Mouse (Mus musculus) cerebellum, adult 2 months (tissue): ENCODE measurements at regions not wholly inside any gene's neighbourhood (a gene's known extent, or its start where the extent isn't known, plus 50 kb on each side); places are given as distances from the start of the nearest gene placed in this dataset.

ENCODE experiments used
- DNase-seq, 2 experiments: peaks; one replicate each; pipeline ENCODE4 v3.0.0; 2021
- H3K27ac ChIP-seq: fragments of 200-500 bp; 2 replicates; pipeline ENCODE4 v1.5.1; 2012; ENCODE audit warnings: low read length, control low read depth, inconsistent platforms; ENCODE audit not compliant: insufficient read depth
- H3K27me3 ChIP-seq: fragments of 200-500 bp; 2 replicates; pipeline ENCODE4 v1.6.1; 2012; ENCODE audit warnings: inconsistent platforms, mild to moderate bottlenecking, low read length, moderate library complexity; ENCODE audit not compliant: control insufficient read depth, insufficient read depth
- H3K4me1 ChIP-seq: fragments of 200-500 bp; 2 replicates; pipeline ENCODE4 v1.6.1; 2011; ENCODE audit warnings: low read length; ENCODE audit not compliant: control insufficient read depth, insufficient read depth
- H3K4me3 ChIP-seq: fragments of 200-500 bp; replicated peaks from 2 replicates; pipeline ENCODE3; 2011; ENCODE audit warnings: mild to moderate bottlenecking, low read depth, low read length, control low read depth; ENCODE audit not compliant: insufficient read depth
- CTCF ChIP-seq: fragments of 200-500 bp; IDR thresholded peaks from 2 replicates; pipeline ENCODE4 v1.5.1; 2011; ENCODE audit warnings: low read depth, mild to moderate bottlenecking, control low read depth, low read length, moderate library complexity, borderline replicate concordance; ENCODE audit not compliant: insufficient read depth
- POLR2A ChIP-seq: fragments of 200-500 bp; IDR thresholded peaks from 2 replicates; pipeline ENCODE4 v1.6.1; 2011; ENCODE audit warnings: low read length, control low read depth, borderline replicate concordance; ENCODE audit not compliant: insufficient read depth
- WGBS: fragments of 180-500 bp; shearing (Covaris S2); methylation state at CpG from one replicate; pipeline ENCODE4 v1.1.7; 2018; 5-methylcytosine and 5-hydroxymethylcytosine counted together

DNA sequence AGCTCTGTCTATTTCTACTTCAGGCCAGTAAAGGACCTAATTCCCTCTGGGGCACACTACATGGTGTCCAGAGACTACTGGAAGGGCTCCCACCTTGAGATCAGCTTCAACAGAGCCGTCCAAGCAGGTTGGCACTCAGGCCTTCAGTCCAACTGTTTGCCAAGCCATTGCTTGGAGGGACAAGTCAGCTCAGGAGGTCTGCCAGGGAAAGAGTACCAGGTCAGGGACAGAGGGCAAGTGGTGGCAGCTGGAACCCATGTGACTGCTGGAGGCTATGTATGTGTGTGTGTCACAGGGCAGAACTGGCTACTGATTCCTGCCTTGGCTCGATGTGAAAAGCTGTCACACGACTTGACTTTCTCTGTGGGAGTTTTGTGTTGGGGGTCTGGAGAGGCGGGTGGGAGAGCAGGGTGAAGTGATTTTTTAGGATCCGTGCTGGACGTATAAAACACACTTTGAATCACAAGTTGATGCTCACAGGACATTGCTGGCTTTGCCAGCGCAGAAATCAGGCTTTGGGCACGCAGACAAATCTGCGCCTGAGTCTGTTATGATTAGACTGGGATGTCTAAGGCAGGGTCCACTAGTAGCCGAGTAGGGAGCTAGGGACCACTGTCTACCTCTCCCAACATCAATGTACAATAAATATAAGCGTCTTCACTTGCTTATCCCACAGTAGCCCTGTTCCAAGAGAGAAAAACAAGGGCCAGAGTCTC, 118.0 kb downstream of the Sec61b start:
- no peak for TF ChIP-seq CTCF
- TF ChIP-seq POLR2A: no peak
- H3K27me3 ChIP-seq: no peaks in the 10 kb centered on the region
- DNase-seq: peak in 1 of 2 experiments; percentile 56
- H3K27ac ChIP-seq: no peak overlapping the region
- 52% methylated on average over 11 of the region's 11 CpGs for WGBS
- H3K4me1 ChIP-seq: peaks cover 23% of the 10 kb centered on the region
- no peak overlapping the region for H3K4me3 ChIP-seq

DNA sequence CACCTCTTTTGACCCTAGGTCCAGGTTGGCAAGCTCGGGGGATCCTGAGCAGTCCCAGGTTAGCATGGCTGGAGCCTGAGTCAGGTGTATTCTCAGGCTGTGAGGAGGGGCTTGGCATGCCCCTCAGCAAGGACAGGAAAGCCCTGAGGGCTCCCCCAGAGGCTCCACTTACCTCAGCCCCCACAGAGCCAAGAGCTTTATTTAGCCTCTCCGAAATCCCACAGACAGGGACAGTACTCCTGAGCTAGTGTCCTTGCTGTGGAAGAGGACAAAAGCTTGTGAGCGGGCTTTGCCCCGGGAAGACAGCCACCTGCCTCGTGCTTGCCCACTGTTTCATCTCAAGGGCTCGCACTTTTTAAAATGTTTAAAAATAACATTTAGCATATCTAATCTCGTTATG, 118.7 kb downstream of the Sec61b start:
- Histone ChIP-seq H3K4me1 (peaks cover 29% of the 10 kb centered on the region), H3K4me3 (no peak overlapping the region), H3K27ac (no peak overlapping the region), H3K27me3 (no peaks in the 10 kb centered on the region)
- TF ChIP-seq CTCF (no peak), POLR2A (no peak)
- DNase-seq: no peak
- 73% methylated on average over 7 of the region's 7 CpGs for WGBS

DNA sequence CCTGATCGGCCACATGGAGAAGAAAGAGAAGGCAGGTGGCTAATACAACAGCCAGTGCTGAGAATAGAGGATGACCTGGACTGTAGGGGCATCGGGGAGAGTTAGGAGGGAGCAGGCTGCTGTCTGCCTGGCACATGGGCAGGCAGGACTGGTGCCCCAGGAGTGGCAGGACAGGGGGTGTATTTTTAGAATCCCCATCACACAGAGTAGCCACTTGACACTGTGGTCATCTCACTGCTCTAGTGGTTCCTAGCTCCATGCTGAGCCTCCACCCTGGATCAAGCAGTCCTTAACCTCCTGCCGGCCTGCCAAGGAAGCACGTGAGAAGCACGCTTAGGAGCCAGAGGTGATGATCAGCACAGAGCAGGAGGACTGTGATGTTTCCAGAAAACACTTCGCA, 119.7 kb downstream of the Sec61b start:
- no peak overlapping the region for H3K4me3 ChIP-seq
- DNase-seq: no peak
- no peaks in the 10 kb centered on the region for H3K27me3 ChIP-seq
- H3K27ac ChIP-seq: no peak overlapping the region
- H3K4me1 ChIP-seq: peaks cover 29% of the 10 kb centered on the region
- 64% methylated on average over 6 of the region's 6 CpGs for whole genome bisulfite sequencing
- TF ChIP-seq POLR2A (no peak), CTCF (no peak)

DNA sequence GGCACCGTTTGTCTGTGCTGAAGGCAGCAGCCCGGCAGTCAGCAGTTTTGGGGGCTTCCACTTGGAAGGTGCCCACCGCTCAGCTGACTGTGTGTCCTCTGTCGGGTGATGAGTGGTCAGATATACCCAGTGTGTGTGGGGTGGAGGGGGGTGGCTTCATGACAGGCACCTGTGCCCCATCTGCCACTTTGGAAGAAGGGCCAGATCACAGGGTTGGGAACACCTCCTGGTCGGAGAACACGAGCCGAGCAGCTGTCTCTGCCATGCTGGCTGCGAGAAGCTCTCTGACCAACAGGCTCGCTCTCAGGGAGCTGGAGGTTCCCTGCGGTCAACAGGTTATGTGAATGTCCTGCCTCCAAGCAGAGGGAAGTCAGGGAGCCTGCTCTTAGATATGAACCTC, 121.4 kb downstream of the Sec61b start:
- DNase-seq: peak; percentile 80 to 88
- Histone ChIP-seq H3K4me3 (no peak overlapping the region), H3K27ac (no peak overlapping the region), H3K27me3 (no peaks in the 10 kb centered on the region), H3K4me1 (peaks cover 29% of the 10 kb centered on the region)
- TF ChIP-seq POLR2A: no peak
- no peak for TF ChIP-seq CTCF
- 20% methylated on average over 10 of the region's 10 CpGs for WGBS

DNA sequence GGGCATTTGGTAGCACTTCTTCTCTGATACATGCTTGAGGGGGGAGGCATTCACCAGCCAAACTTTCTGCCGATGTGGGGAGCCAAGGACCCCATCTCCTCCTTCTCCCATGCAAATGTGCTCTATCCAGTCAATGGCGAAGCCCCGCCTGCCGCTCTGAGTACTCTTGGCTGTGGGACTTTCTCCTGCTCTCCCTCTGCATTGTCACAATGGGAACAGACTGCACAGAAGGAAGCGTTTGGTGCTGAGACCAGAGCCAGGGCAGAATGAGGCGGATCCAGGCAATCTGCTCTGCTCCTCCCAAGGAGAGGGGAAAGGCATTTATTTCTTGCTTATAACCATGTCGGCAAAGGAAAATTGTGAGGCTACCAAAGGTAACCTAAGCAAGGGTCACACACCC, 123.1 kb downstream of the Sec61b start:
- Histone ChIP-seq H3K27me3 (no peaks in the 10 kb centered on the region), H3K4me1 (peaks cover 28% of the 10 kb centered on the region), H3K4me3 (no peak overlapping the region), H3K27ac (peak overlapping the region; percentile 23; the same call in 1 of the 2 replicates)
- TF ChIP-seq CTCF (no peak), POLR2A (no peak)
- DNase-seq: peak; percentile 73 to 84
- WGBS: 5% methylated on average over 7 of the region's 7 CpGs

DNA sequence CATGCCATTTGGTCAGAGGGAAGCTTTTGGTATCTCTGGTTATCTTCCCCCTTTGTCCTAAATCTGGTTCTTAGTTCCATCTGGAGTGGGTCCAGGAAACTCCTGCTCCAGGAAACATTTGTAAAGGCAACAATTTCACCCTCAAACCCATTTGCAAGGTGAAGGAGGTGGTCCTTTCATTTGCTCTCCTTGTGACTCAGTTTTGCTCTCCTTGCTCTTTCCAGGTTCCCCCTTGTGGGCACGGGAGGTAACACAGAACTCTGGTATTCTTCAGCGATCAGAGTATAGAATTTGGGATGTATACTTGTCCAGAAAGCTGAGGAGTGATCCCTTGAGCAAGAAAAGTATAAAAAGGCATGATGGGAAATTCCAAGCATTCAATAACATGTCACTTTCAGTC, 123.8 kb downstream of the Sec61b start:
- Histone ChIP-seq H3K27ac (no peak overlapping the region), H3K4me1 (peaks cover 33% of the 10 kb centered on the region), H3K4me3 (no peak overlapping the region), H3K27me3 (no peaks in the 10 kb centered on the region)
- DNase-seq: peak; percentile 53 to 57
- WGBS: 57% methylated on average over 2 of the region's 2 CpGs
- TF ChIP-seq POLR2A (no peak), CTCF (peak; percentile 41; the same call in 1 of the 2 replicates)

DNA sequence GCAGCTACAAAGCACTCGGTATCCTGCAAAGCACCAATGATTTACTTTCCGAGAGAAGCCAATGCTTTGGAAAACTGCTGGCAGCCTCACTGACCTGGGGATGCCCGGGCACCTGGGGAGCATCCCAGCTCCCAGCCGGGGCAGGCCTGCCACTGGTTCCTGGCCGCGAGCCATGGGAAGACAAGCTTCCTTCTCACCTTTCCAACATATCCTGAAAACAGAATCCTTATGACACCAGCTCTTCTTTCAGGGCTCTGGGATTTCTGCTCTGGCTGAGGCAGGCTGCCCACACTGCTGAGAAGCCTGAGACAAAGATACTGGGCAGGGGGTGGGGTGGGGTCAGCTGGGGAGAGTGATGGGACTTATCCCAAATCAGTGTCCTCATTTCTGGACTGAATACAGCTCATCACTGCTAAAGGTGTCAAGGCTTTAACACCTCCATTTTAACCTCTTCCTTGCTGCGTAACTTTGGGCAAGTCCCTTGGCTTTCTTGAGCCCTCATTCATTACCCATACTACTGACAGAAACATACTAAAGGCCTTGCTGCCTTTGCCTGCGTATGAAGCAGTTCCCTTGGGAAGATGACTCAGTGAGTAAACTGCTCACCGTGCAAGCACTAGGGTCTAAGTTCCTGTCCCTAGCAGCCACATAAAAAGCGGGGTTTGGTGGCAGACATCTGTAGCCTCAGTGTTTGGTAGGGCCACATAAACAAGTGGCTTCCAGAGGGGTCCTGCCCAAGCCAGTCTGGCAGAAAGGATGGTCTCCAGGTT, 127.0 kb downstream of the Sec61b start:
- DNase-seq: peak in 1 of 2 experiments; percentile 45
- no peak overlapping the region for H3K27ac ChIP-seq
- no peaks in the 10 kb centered on the region for H3K27me3 ChIP-seq
- TF ChIP-seq POLR2A: no peak
- TF ChIP-seq CTCF: no peak
- peaks cover 46% of the 10 kb centered on the region for H3K4me1 ChIP-seq
- no peak overlapping the region for H3K4me3 ChIP-seq
- 61% methylated on average over 10 of the region's 10 CpGs for WGBS

DNA sequence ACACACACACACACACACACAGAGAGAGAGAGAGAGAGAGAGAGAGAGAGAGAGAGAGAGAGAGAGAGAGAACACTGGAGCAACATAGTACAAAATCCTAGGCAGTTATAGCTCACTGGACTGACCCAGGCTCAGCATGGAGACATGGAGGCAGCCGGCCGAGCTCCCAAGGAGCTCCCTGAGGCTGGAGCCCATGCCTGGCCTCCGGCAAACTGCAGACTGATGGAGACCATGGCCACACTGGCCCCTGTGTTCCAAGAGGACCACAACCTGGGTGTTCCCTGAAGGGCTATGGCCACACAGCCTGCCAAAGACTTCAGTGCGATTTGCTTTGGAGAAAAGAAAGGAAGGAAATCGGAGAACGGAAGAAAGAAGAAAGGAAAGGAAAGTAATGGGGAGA, 128.9 kb downstream of the Sec61b start:
- Histone ChIP-seq H3K27me3 (no peaks in the 10 kb centered on the region), H3K4me1 (peaks cover 40% of the 10 kb centered on the region), H3K4me3 (peak overlapping the region; percentile 27), H3K27ac (peak overlapping the region; percentile 2; the same call in 1 of the 2 replicates)
- no peak for TF ChIP-seq CTCF
- no peak for TF ChIP-seq POLR2A
- DNase-seq: peak in 1 of 2 experiments; percentile 57
- WGBS: 12% methylated on average over 6 of the region's 6 CpGs
